Mouse (Mus musculus): ENCODE measurements at regions not wholly inside any gene's neighbourhood (a gene's known extent, or its start where the extent isn't known, plus 50 kb on each side); places are given as distances from the start of the nearest gene placed in this dataset.

DNA sequence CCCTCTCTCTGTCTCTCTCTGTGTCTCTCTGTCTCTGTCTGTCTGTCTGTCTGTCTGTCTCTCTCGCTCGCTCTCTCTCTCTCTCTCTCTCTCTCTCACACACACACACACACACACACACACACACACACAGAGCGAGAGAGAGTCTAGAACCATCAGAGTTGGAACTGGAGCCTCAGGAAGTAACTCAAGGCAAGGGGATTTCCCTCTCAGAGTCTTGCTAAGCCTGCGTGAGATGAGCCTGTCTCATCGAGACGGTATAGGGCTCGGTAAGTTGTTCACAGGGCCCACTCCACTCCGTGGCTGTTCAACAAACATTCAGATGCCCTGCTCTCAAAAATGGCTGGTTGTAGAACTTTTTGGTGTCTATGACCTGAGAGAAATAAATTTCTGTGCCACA, 405.4 kb downstream of the Sox9 start:
- DNase-seq = no peak

- no peak for DNase-seq
Measured at GRCm38 (mm10) chr11:113188263-113188920, 406.4 kb downstream of the Sox9 start.

- no peak for DNase-seq
Measured at GRCm38 (mm10) chr11:113190006-113190405, 408.0 kb downstream of the Sox9 start.

GRCm38 (mm10) chr11:113190520-113190919, 408.5 kb downstream of the Sox9 start:
- no peak for DNase-seq

- no peak for DNase-seq
Measured at GRCm38 (mm10) chr11:113191006-113191405, 409.0 kb downstream of the Sox9 start.

- no peak for DNase-seq
Measured at GRCm38 (mm10) chr11:113192086-113192856, 410.2 kb downstream of the Sox9 start.

GRCm38 (mm10) chr11:113194144-113194827, 412.3 kb downstream of the Sox9 start:
- no peak for DNase-seq

Data from lung, postnatal 14 days (tissue).